ENCODE assay signal across 8 mouse cellular contexts in genomic region chr17:86170164-86170958, GRCm38 (mm10). TPM values are rescaled to one million over a fixed set of nuclear protein-coding genes. Genes with fewer than 3 reads are reported as not detected.
A peak's percentile ranks its signal among the peaks of the same experiment; 100 is the strongest.
DNase-seq lines count a peak whose midpoint lies in the region; ATAC-seq and TF ChIP-seq lines count a peak whose summit lies in the region.

No protein-coding gene starts in this region.

- TF ChIP-seq EP300 in heart, adult 2 months (IDR thresholded peaks at IDR 0.05; ENCODE audit: insufficient read depth, low read depth, low read length), result no peak

- peaks cover 28% of the 10 kb centered on the region for H3K4me1 ChIP-seq in heart, embryonic 11.5 days (ENCODE audit: control insufficient read depth, insufficient read depth, low read length)
- peaks cover 5% of the 10 kb centered on the region for H3K4me1 ChIP-seq in heart, adult 2 months (ENCODE audit: control insufficient read depth, insufficient read depth, low read length)
- H3K4me1 ChIP-seq in bone marrow, adult 2 months (ENCODE audit: control insufficient read depth, insufficient read depth, low read length), result peaks cover 2% of the 10 kb centered on the region
- peaks cover 45% of the 10 kb centered on the region for H3K4me1 ChIP-seq in hindbrain, embryonic 10.5 days (replicated peaks)
- H3K4me1 ChIP-seq in midbrain, embryonic 10.5 days, result peaks cover 41% of the 10 kb centered on the region

- no peaks in the 10 kb centered on the region for H3K27me3 ChIP-seq in heart, embryonic 11.5 days (ENCODE audit: control insufficient read depth, insufficient read depth, low read length)
- H3K27me3 ChIP-seq in heart, adult 2 months (ENCODE audit: control insufficient read depth, insufficient read depth, low read length), result no peaks in the 10 kb centered on the region
- peaks cover 16% of the 10 kb centered on the region for H3K27me3 ChIP-seq in hindbrain, embryonic 10.5 days (ENCODE audit: insufficient read depth, poor library complexity, severe bottlenecking)
- H3K27me3 ChIP-seq in midbrain, embryonic 10.5 days (ENCODE audit: low read depth, poor library complexity, severe bottlenecking), result peaks cover 36% of the 10 kb centered on the region

- TF ChIP-seq POLR2A in heart, adult 2 months (IDR thresholded peaks at IDR 0.05; ENCODE audit: insufficient read depth, low read depth, low read length), result no peak
- no peak for TF ChIP-seq POLR2A in bone marrow, adult 2 months (IDR thresholded peaks at IDR 0.05; ENCODE audit: borderline replicate concordance, control insufficient read depth, low read depth, low read length)

- H3K9ac ChIP-seq in heart, embryonic 11.5 days (ENCODE audit: low read depth, low read length), result peak overlapping the region; percentile 12; the same call in 1 of the 2 replicates
- no peak overlapping the region for H3K9ac ChIP-seq in heart, adult 2 months (ENCODE audit: low read depth, low read length)

- no peak overlapping the region for H3K27ac ChIP-seq in heart, embryonic 11.5 days (ENCODE audit: low read depth, low read length)
- no peak overlapping the region; the same call in 1 of the 2 replicates for H3K27ac ChIP-seq in heart, adult 2 months
- H3K27ac ChIP-seq in bone marrow, adult 2 months (ENCODE audit: control insufficient read depth, insufficient read depth, low read depth, low read length, poor library complexity), result no peak overlapping the region
- no peak overlapping the region for H3K27ac ChIP-seq in hindbrain, embryonic 10.5 days
- H3K27ac ChIP-seq in midbrain, embryonic 10.5 days (replicated peaks), result no peak overlapping the region

- no peaks in the 10 kb centered on the region for H3K9me3 ChIP-seq in heart, embryonic 11.5 days (replicated peaks; ENCODE audit: control insufficient read depth, low read length)
- no peaks in the 10 kb centered on the region for H3K9me3 ChIP-seq in hindbrain, embryonic 10.5 days
- no peaks in the 10 kb centered on the region for H3K9me3 ChIP-seq in midbrain, embryonic 10.5 days (replicated peaks)

- H3K4me2 ChIP-seq in heart, embryonic 11.5 days, result peak overlapping the region; percentile 95

- no peak for TF ChIP-seq CTCF in heart, adult 2 months (IDR thresholded peaks at IDR 0.05)
- no peak for TF ChIP-seq CTCF in bone marrow, adult 2 months (IDR thresholded peaks at IDR 0.05; ENCODE audit: control insufficient read depth, insufficient read depth, low read length)

- intact Hi-C loops in heart, adult 2 months (cut with DNase I), result loop anchor here (5.0 kb wide), 1 partner anchor 37 kb away; no protein-coding TSS in a partner anchor

- H3K79me2 ChIP-seq in heart, adult 2 months (replicated peaks; ENCODE audit: control insufficient read depth, insufficient read depth, low read length), result peaks cover 3% of the 10 kb centered on the region

- no peak for DNase-seq in heart, adult 2 months
- DNase-seq in hindbrain, embryonic 10.5 days (ENCODE audit: low spot score), result no peak
- DNase-seq in midbrain, embryonic 10.5 days (ENCODE audit: low spot score), result no peak
- DNase-seq in thymus, postnatal 10 days (ENCODE audit: low spot score in 2 of 2), result no peak
- no peak for DNase-seq in thymus, postnatal 14 days

- ATAC-seq in heart, embryonic 11.5 days (replicated peaks; ENCODE audit: insufficient number of reproducible peaks, low FRiP score, low TSS enrichment), result no peak
- no peak for ATAC-seq in megakaryocyte-erythroid progenitor cell, adult 5-6 weeks (replicated peaks; ENCODE audit: low FRiP score, low TSS enrichment, poor library complexity, severe bottlenecking)

- H3K4me3 ChIP-seq in heart, embryonic 11.5 days (ENCODE audit: low read depth, low read length), result peak overlapping the region; percentile 89
- H3K4me3 ChIP-seq in heart, adult 2 months, result no peak overlapping the region
- peak overlapping the region; percentile 35 for H3K4me3 ChIP-seq in bone marrow, adult 2 months (replicated peaks; ENCODE audit: control insufficient read depth, low read depth, low read length)
- peak overlapping the region; percentile 80 for H3K4me3 ChIP-seq in hindbrain, embryonic 10.5 days
- H3K4me3 ChIP-seq in midbrain, embryonic 10.5 days, result peak overlapping the region; percentile 73

- WGBS in heart, embryonic 11.5 days (ENCODE audit: insufficient replicate concordance), result 61% methylated on average over 9 of the region's 9 CpGs
- 48% methylated on average over 9 of the region's 9 CpGs for WGBS in heart, adult 2 months
- 22% methylated on average over 9 of the region's 9 CpGs for WGBS in bone marrow, adult 2 months
- WGBS in hindbrain, embryonic 10.5 days, result 61% methylated on average over 9 of the region's 9 CpGs
- whole genome bisulfite sequencing in midbrain, embryonic 10.5 days, result 60% methylated on average over 9 of the region's 9 CpGs

- peaks cover 2% of the 10 kb centered on the region; the same call in 1 of the 2 replicates for H3K36me3 ChIP-seq in heart, embryonic 11.5 days (ENCODE audit: control insufficient read depth, insufficient read depth, low read length)
- no peaks in the 10 kb centered on the region for H3K36me3 ChIP-seq in heart, adult 2 months (ENCODE audit: control insufficient read depth, insufficient read depth, low read length)
- peaks cover 10% of the 10 kb centered on the region for H3K36me3 ChIP-seq in hindbrain, embryonic 10.5 days
- peaks cover 6% of the 10 kb centered on the region; the same call in 1 of the 2 replicates for H3K36me3 ChIP-seq in midbrain, embryonic 10.5 days

RNA-seq across cellular contexts. Expression of gene Prkce, which starts 2.8 kb away (rescaled TPM):
- 12.8 TPM in 2 replicates for polyA plus RNA-seq in heart, embryonic 11.5 days (2014; fragmentation: Nextera tagmentation; extraction: Ambion mirVana)
- total RNA-seq in heart, adult 2 months (2021), result 10 to 100 TPM; 26.0 to 27.3 TPM
- 6.1 and 8.1 TPM in 2 replicates for polyA plus RNA-seq in heart, adult 2 months (2012; rRNA removed)
- polyA plus RNA-seq in bone marrow, adult 2 months (2011; ENCODE audit: insufficient read depth, insufficient read length, low replicate concordance, missing spikeins), result 3.5 and 4.8 TPM in 2 replicates
- polyA plus RNA-seq in hindbrain, embryonic 10.5 days (2016; fragmentation: Nextera tagmentation; extraction: Ambion mirVana), result 4.4 and 4.9 TPM in 2 replicates
- polyA plus RNA-seq in midbrain, embryonic 10.5 days (2016; fragmentation: Nextera tagmentation; extraction: Ambion mirVana), result 2.9 and 3.1 TPM in 2 replicates
- 3.8 and 5.3 TPM in 2 replicates for total RNA-seq in megakaryocyte-erythroid progenitor cell, adult 5-6 weeks (2014; fragmentation: Nextera tagmentation)
- total RNA-seq in megakaryocyte-erythroid progenitor cell, adult 5-6 weeks (2017), result 1.7 and 5.7 TPM in 2 replicates

RNA-seq across cellular contexts. Expression of gene Srbd1, which starts 25.4 kb away (rescaled TPM):
- 7.4 and 8.4 TPM in 2 replicates for polyA plus RNA-seq in heart, embryonic 11.5 days (2014; fragmentation: Nextera tagmentation; extraction: Ambion mirVana)
- 10 to 100 TPM; 12.2 to 12.3 TPM for total RNA-seq in heart, adult 2 months (2021)
- polyA plus RNA-seq in heart, adult 2 months (2012; rRNA removed), result 2.7 and 4.1 TPM in 2 replicates
- 7.7 and 11.7 TPM in 2 replicates for polyA plus RNA-seq in bone marrow, adult 2 months (2011; ENCODE audit: insufficient read depth, insufficient read length, low replicate concordance, missing spikeins)
- 18.8 and 19.9 TPM in 2 replicates for polyA plus RNA-seq in hindbrain, embryonic 10.5 days (2016; fragmentation: Nextera tagmentation; extraction: Ambion mirVana)
- polyA plus RNA-seq in midbrain, embryonic 10.5 days (2016; fragmentation: Nextera tagmentation; extraction: Ambion mirVana), result 21.7 and 21.9 TPM in 2 replicates
- 34.2 and 38.8 TPM in 2 replicates for total RNA-seq in megakaryocyte-erythroid progenitor cell, adult 5-6 weeks (2014; fragmentation: Nextera tagmentation)
- total RNA-seq in megakaryocyte-erythroid progenitor cell, adult 5-6 weeks (2017), result 33.0 and 35.5 TPM in 2 replicates
